Comparison of ENCODE assay signal across 23 mouse cellular contexts in the genomic region with DNA sequence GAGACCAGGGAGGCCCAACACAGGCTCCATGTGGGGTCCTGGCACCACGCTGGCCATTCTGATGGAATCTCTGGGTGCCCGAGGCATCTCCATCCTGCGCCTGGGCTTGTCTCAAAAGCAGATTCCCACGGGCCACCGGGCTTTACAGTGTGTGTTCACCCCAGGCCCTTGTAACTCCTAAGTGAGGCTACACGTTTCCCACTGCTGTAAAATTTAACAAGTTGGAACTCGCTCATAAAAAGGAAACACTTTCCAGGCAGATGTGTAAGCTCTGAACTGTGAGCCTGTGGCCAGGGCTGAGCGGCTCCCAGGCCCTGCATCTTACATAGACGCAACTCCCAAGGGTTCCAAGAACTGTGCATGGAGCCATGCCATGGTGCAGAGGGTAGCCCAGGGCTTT.
A peak's percentile ranks its signal among the peaks of the same experiment; 100 is the strongest.
DNase-seq lines count a peak whose midpoint lies in the region; ATAC-seq lines count a peak whose summit lies in the region.
"Had no signal": no experiment of that assay in that cellular context is flagged by ENCODE, and none has a peak within 500 bp of the region (broad histone marks: within the 10 kb centered on the region; RNA-seq: fewer than 3 reads in every experiment).

No protein-coding gene starts in this region.

- ATAC-seq in embryonic facial prominence, embryonic 15.5 days (ENCODE audit: insufficient number of reproducible peaks, low FRiP score, low TSS enrichment, low read depth): no peak
- ATAC-seq in limb, embryonic 13.5 days (ENCODE audit: low FRiP score, low read depth): peak; percentile 82
- ATAC-seq in kidney, embryonic 16.5 days (ENCODE audit: low FRiP score, low TSS enrichment): no peak
- no peak for ATAC-seq in forebrain, embryonic 15.5 days (replicated peaks)
- ATAC-seq in megakaryocyte, adult 5-6 weeks (ENCODE audit: poor library complexity, severe bottlenecking): no peak
- ATAC-seq: activated CD4-positive, CD25-positive, alpha-beta regulatory T cell, adult 4 months; forebrain, embryonic 14.5 days; hindbrain, postnatal 0 days had no signal

- H3K27ac ChIP-seq in embryonic facial prominence, embryonic 15.5 days (replicated peaks): 0 out of 2 replicates have a peak overlapping the region, but pooled peaks have one; percentile 1
- H3K27ac ChIP-seq in embryonic facial prominence, embryonic 10.5 days (replicated peaks): no peak overlapping the region
- peak overlapping the region; percentile 55; the same call in 1 of the 2 replicates for H3K27ac ChIP-seq in limb, embryonic 10.5 days
- H3K27ac ChIP-seq in limb, embryonic 13.5 days: peak overlapping the region; percentile 44; the same call in 1 of the 2 replicates
- H3K27ac ChIP-seq in kidney, embryonic 16.5 days (ENCODE audit: low read length): no peak overlapping the region
- H3K27ac ChIP-seq in forebrain, embryonic 15.5 days (replicated peaks): no peak overlapping the region
- H3K27ac ChIP-seq: heart, adult 2 months; heart, embryonic 10.5 days; heart, embryonic 13.5 days; hindbrain, embryonic 14.5 days; hindbrain, postnatal 0 days had no signal

- H3K27me3 ChIP-seq in embryonic facial prominence, embryonic 15.5 days: no peaks in the 10 kb centered on the region
- no peaks in the 10 kb centered on the region; the same call in 1 of the 2 replicates for H3K27me3 ChIP-seq in embryonic facial prominence, embryonic 10.5 days (replicated peaks; ENCODE audit: low read depth, poor library complexity, severe bottlenecking)
- no peaks in the 10 kb centered on the region for H3K27me3 ChIP-seq in limb, embryonic 10.5 days (ENCODE audit: low read depth, poor library complexity, severe bottlenecking)
- H3K27me3 ChIP-seq in limb, embryonic 13.5 days: peaks cover 20% of the 10 kb centered on the region
- H3K27me3 ChIP-seq in kidney, embryonic 16.5 days (ENCODE audit: insufficient read depth, low read length): no peaks in the 10 kb centered on the region
- no peaks in the 10 kb centered on the region for H3K27me3 ChIP-seq in forebrain, embryonic 15.5 days
- H3K27me3 ChIP-seq: heart, embryonic 13.5 days had no signal

- no peak overlapping the region for H3K9ac ChIP-seq in embryonic facial prominence, embryonic 15.5 days
- H3K9ac ChIP-seq in limb, embryonic 13.5 days: no peak overlapping the region
- H3K9ac ChIP-seq in kidney, embryonic 16.5 days (replicated peaks; ENCODE audit: low read length): no peak overlapping the region
- no peak overlapping the region for H3K9ac ChIP-seq in forebrain, embryonic 15.5 days (replicated peaks)
- H3K9ac ChIP-seq: heart, embryonic 13.5 days; hindbrain, embryonic 14.5 days had no signal

- H3K9me3 ChIP-seq in embryonic facial prominence, embryonic 15.5 days (replicated peaks): no peaks in the 10 kb centered on the region
- peaks cover under 1% of the 10 kb centered on the region; the same call in 1 of the 2 replicates for H3K9me3 ChIP-seq in embryonic facial prominence, embryonic 10.5 days
- H3K9me3 ChIP-seq in limb, embryonic 10.5 days (replicated peaks): no peaks in the 10 kb centered on the region
- no peaks in the 10 kb centered on the region for H3K9me3 ChIP-seq in limb, embryonic 13.5 days
- no peaks in the 10 kb centered on the region for H3K9me3 ChIP-seq in kidney, embryonic 16.5 days (ENCODE audit: low read length)
- H3K9me3 ChIP-seq in forebrain, embryonic 15.5 days: no peaks in the 10 kb centered on the region
- H3K9me3 ChIP-seq: heart, embryonic 10.5 days; heart, embryonic 13.5 days had no signal

- H3K4me1 ChIP-seq in embryonic facial prominence, embryonic 15.5 days: peaks cover 18% of the 10 kb centered on the region
- no peaks in the 10 kb centered on the region for H3K4me1 ChIP-seq in embryonic facial prominence, embryonic 10.5 days
- H3K4me1 ChIP-seq in limb, embryonic 10.5 days: peaks cover 34% of the 10 kb centered on the region
- H3K4me1 ChIP-seq in limb, embryonic 13.5 days: peaks cover 62% of the 10 kb centered on the region
- no peaks in the 10 kb centered on the region for H3K4me1 ChIP-seq in kidney, embryonic 16.5 days (ENCODE audit: insufficient read depth, low read length)
- H3K4me1 ChIP-seq in forebrain, embryonic 15.5 days: peaks cover 6% of the 10 kb centered on the region; the same call in 1 of the 2 replicates
- H3K4me1 ChIP-seq: heart, embryonic 10.5 days; heart, embryonic 13.5 days had no signal

- 73% methylated on average over 9 of the region's 9 CpGs for WGBS in embryonic facial prominence, embryonic 15.5 days
- 87% methylated on average over 9 of the region's 9 CpGs for WGBS in embryonic facial prominence, embryonic 10.5 days
- 77% methylated on average over 9 of the region's 9 CpGs for WGBS in limb, embryonic 10.5 days
- 35% methylated on average over 9 of the region's 9 CpGs for WGBS in limb, embryonic 13.5 days
- 54% methylated on average over 9 of the region's 9 CpGs for WGBS in kidney, embryonic 16.5 days
- 97% methylated on average over 9 of the region's 9 CpGs for WGBS in forebrain, embryonic 15.5 days

- no peaks in the 10 kb centered on the region for H3K36me3 ChIP-seq in embryonic facial prominence, embryonic 15.5 days
- no peaks in the 10 kb centered on the region for H3K36me3 ChIP-seq in embryonic facial prominence, embryonic 10.5 days (replicated peaks)
- no peaks in the 10 kb centered on the region for H3K36me3 ChIP-seq in limb, embryonic 10.5 days
- no peaks in the 10 kb centered on the region for H3K36me3 ChIP-seq in limb, embryonic 13.5 days
- no peaks in the 10 kb centered on the region for H3K36me3 ChIP-seq in kidney, embryonic 16.5 days (ENCODE audit: insufficient read depth, low read length)
- H3K36me3 ChIP-seq in forebrain, embryonic 15.5 days: no peaks in the 10 kb centered on the region
- H3K36me3 ChIP-seq: heart, embryonic 10.5 days; heart, embryonic 13.5 days had no signal

- H3K4me3 ChIP-seq in embryonic facial prominence, embryonic 15.5 days (replicated peaks): no peak overlapping the region
- H3K4me3 ChIP-seq in embryonic facial prominence, embryonic 10.5 days: no peak overlapping the region
- H3K4me3 ChIP-seq in limb, embryonic 10.5 days: no peak overlapping the region
- no peak overlapping the region for H3K4me3 ChIP-seq in limb, embryonic 13.5 days
- H3K4me3 ChIP-seq in kidney, embryonic 16.5 days (ENCODE audit: low read length): no peak overlapping the region
- no peak overlapping the region for H3K4me3 ChIP-seq in forebrain, embryonic 15.5 days
- H3K4me3 ChIP-seq: heart, adult 2 months; heart, embryonic 10.5 days; heart, embryonic 13.5 days had no signal

- no peak overlapping the region for H3K4me2 ChIP-seq in embryonic facial prominence, embryonic 15.5 days (replicated peaks)
- H3K4me2 ChIP-seq in limb, embryonic 13.5 days (replicated peaks): no peak overlapping the region; the same call in 1 of the 2 replicates
- no peak overlapping the region for H3K4me2 ChIP-seq in kidney, embryonic 16.5 days (replicated peaks; ENCODE audit: low read depth, low read length)
- H3K4me2 ChIP-seq in forebrain, embryonic 15.5 days (replicated peaks): no peak overlapping the region
- H3K4me2 ChIP-seq: heart, embryonic 13.5 days; hindbrain, embryonic 14.5 days had no signal

- no peak for DNase-seq in embryonic facial prominence, embryonic 10.5 days (ENCODE audit: low spot score)
- no peak for DNase-seq in limb, embryonic 10.5 days (ENCODE audit: low spot score)
- DNase-seq: cerebellum, adult 11 months; cerebellum, adult 2 months; cerebellum, postnatal 10 days; cerebellum, postnatal 36 days; embryo, embryonic 11 days; gastrocnemius, postnatal 10 days; gastrocnemius, postnatal 36 days; heart, adult 2 months; heart, postnatal 14 days; heart, postnatal 4 days had no signal

Comparison
In these comparisons a context has a peak if more than half of its experiments do, and no peak if none do; other contexts are left out.
1. H3K27ac ChIP-seq: peak in embryonic facial prominence, embryonic 15.5 days (single experiment), limb, embryonic 10.5 days (single experiment) and limb, embryonic 13.5 days (single experiment); none in embryonic facial prominence, embryonic 10.5 days (single experiment), kidney, embryonic 16.5 days (single experiment) and forebrain, embryonic 15.5 days (single experiment).